Mouse (Mus musculus): Measurements from ENCODE around the gene Gm5129. TPM values are rescaled to one million over a fixed set of nuclear protein-coding genes. Genes with fewer than 3 reads are reported as not detected.

The Gm5129 gene
- not detected for polyA plus RNA-seq (2017; shearing (Covaris generic))

GRCm38 (mm10) chr5:29735557-29736061 is at the start of gene Gm5129, which contains the start of gene Dnajb6:
Gene Gm5129 (minus strand): TSS chr5:29735936.
Gene Dnajb6 (plus strand): TSS chr5:29735688.

Other genes starting within 250 kb of the Gm5129 start
- 47.8 TPM for gene Ube3c, start 166.7 kb downstream of the Gm5129 start, polyA plus RNA-seq (2017; shearing (Covaris generic))
- gene Dnajb6, start 248 bp downstream of the Gm5129 start, polyA plus RNA-seq (2017; shearing (Covaris generic)), result 473 TPM

Data from effector memory CD4-positive, alpha-beta T cell, adult 7 months (primary cell).